Mouse (Mus musculus): ENCODE results near the gene Chaf1a. TPM values are rescaled to one million over a fixed set of nuclear protein-coding genes. Genes with fewer than 3 reads are reported as not detected.

Gene Chaf1a
- polyA plus RNA-seq, 1 experiment from 2014 or later, result 4.5 TPM

DNA sequence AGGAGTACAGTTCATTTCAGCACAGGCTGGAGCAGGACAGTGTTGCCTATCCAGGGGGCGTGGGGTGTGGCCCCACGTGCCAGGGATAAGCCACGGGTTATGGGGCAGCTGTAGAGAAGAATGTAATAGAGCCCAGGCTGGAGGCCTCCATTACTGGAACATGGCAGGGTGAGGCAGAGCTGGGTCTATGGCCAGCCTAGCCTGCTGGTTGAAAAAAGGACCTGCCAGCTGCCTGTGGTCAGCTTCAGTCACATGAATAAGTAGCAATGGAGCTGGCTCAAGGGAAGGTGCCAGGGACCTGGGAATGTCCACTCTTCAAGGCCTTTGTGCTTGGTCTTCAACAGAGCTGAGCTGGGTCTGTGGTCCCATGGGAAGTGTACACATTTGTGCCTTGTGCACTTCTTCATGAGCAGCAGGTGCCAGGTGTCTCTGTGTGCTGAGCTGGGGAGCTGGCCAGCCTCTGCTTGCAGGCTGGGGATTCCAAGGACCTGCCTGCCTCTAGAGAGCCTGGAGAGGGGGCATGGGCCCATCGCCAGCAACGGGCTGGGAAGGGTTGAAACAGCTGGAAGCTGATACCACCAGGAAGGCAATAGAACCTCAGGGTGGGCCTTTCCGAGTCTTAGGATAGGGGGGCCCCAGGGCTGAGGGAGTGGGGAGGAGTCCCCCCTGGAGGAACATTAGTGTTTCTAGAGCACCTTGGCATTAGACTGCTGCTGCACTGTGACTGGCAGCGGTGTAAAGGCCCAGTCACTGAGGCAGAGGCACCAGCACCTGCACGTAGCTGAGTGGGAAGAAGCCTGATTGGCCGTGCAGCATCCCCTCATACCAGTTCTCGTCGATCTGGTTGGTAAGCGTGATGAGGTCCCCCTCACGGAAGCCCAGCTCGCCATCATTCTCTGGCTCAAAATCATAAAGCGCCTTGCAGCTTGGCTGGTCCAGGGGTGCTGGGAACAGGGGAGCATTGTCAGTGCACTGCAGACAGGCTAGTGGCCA is 23.1 kb upstream of the Chaf1a start:
- Histone ChIP-seq H3K27me3 (replicated peaks; ENCODE audit: control insufficient read depth, insufficient read depth, low read length) (no peaks in the 10 kb centered on the region), H3K4me2 (ENCODE audit: low read length) (no peak overlapping the region), H3K4me1 (ENCODE audit: control insufficient read depth, insufficient read depth, low read depth, low read length) (peaks cover 5% of the 10 kb centered on the region; the same call in 1 of the 2 replicates), H3K9ac (ENCODE audit: low read depth, low read length) (no peak overlapping the region), H3K36me3 (ENCODE audit: control insufficient read depth, insufficient read depth, low read length) (peaks cover 64% of the 10 kb centered on the region), H3K9me3 (ENCODE audit: control insufficient read depth, low read length) (no peaks in the 10 kb centered on the region), H3K4me3 (ENCODE audit: low read length) (no peak overlapping the region), H3K27ac (ENCODE audit: low read depth, low read length) (peak overlapping the region; percentile 48)
- ATAC-seq, result no peak
- WGBS, result 84% methylated on average over 15 of the region's 15 CpGs

DNA sequence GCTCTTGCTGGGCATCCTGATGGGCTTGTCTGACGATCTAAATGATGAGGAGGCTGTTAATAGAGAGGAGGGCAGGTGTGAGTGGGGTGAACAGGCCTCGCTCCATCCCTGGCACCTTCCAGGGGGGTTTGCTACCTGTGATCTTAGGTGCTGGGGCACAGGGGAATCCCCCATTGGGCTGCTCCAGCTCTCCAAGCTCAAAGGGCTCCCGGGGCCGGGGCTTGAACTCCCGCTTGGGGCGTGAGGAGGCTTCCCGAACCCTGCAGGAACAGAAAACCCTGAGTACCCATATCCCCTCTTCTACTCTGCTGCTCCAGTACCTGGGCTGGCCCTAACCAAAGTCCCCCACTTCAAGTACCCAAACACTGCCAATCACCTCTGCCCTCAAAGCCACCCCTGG is 22.4 kb upstream of the Chaf1a start:
- Histone ChIP-seq H3K9ac (ENCODE audit: low read depth, low read length) (no peak overlapping the region), H3K36me3 (ENCODE audit: control insufficient read depth, insufficient read depth, low read length) (peaks cover 58% of the 10 kb centered on the region), H3K4me3 (ENCODE audit: low read length) (no peak overlapping the region), H3K27me3 (replicated peaks; ENCODE audit: control insufficient read depth, insufficient read depth, low read length) (no peaks in the 10 kb centered on the region), H3K4me2 (ENCODE audit: low read length) (no peak overlapping the region), H3K9me3 (ENCODE audit: control insufficient read depth, low read length) (no peaks in the 10 kb centered on the region), H3K4me1 (ENCODE audit: control insufficient read depth, insufficient read depth, low read depth, low read length) (peaks cover 5% of the 10 kb centered on the region; the same call in 1 of the 2 replicates), H3K27ac (ENCODE audit: low read depth, low read length) (no peak overlapping the region)
- WGBS, result 86% methylated on average over 7 of the region's 7 CpGs
- no peak for ATAC-seq

DNA sequence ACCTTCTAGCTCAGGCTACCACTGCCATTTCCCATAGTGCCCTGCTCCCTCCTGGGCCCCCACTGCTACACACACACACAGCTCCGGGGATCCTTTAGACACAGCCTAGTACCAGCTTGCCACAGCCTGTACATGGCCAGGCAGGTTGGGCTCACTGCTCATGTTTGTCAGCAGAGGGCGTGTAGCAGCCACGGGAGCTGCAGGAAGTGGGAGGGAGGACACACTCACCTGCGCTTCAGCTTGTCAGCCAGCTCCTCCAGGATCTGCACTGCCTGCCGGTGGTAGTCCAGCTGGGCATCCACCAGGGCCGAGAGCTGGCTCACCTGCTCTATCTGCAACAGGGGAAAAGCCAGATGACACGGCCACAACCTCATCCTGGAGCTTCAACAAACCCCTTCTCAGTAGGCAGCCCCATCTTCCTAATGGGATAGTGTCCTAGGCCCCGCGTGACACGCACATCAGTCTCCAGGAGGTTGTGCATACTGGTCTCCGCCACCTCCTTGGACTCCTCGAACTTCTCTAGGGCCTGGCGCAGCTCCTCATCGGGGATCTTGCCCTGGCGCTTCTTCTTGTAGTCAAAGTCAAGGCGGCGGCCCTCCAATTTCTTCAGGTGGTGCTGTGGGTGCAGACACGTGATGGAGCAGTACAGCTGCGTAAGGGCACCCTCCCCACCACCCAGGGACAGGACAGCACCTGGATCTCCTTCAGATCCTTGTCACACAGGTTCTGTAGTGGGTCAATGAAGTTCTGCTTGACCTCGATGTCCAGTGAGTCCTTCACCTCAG is 21.7 kb upstream of the Chaf1a start:
- peak; percentile 35 for ATAC-seq
- Histone ChIP-seq H3K27me3 (replicated peaks; ENCODE audit: control insufficient read depth, insufficient read depth, low read length) (no peaks in the 10 kb centered on the region), H3K4me3 (ENCODE audit: low read length) (no peak overlapping the region), H3K4me1 (ENCODE audit: control insufficient read depth, insufficient read depth, low read depth, low read length) (peaks cover 5% of the 10 kb centered on the region; the same call in 1 of the 2 replicates), H3K4me2 (ENCODE audit: low read length) (no peak overlapping the region), H3K9me3 (ENCODE audit: control insufficient read depth, low read length) (no peaks in the 10 kb centered on the region), H3K27ac (ENCODE audit: low read depth, low read length) (peak overlapping the region; percentile 54; the same call in 1 of the 2 replicates), H3K36me3 (ENCODE audit: control insufficient read depth, insufficient read depth, low read length) (peaks cover 52% of the 10 kb centered on the region), H3K9ac (ENCODE audit: low read depth, low read length) (no peak overlapping the region)
- 75% methylated on average over 19 of the region's 20 CpGs for WGBS

DNA sequence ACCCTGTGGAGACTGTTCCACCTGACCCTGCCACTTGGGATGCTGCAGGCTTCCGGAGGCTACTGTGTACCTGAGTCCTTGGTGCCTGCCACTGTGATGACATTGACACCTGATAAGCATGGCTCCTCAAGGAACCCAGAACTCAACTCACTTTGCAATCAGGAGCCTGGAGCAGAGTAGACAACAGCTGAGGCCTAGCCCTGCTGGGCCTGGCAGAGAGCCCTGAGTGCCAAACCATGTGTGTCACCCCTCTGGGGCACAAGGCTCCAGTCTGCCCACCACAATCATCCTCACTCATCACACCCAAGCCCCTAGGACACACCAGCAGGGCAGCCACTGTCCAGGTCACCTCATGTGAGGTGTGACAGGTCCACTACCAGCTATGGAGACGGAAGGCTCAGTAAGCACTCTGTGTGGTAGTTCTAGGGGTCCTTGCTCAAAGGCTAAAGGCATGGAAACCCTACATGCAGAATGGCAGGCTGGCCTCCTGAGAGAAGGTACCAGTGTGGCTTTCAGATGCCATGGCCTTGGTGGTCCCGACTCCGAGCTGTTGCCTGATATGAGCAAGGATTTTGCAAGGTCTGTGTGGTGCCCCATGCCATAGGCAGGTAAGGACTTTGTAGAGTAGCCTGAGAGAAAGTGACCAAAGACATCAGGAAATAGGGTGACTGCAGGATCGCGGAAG is 19.7 kb upstream of the Chaf1a start:
- WGBS, result 96% methylated on average over 6 of the region's 6 CpGs
- H3K4me1 ChIP-seq (ENCODE audit: control insufficient read depth, insufficient read depth, low read depth, low read length), result peaks cover 5% of the 10 kb centered on the region; the same call in 1 of the 2 replicates
- H3K9me3 ChIP-seq (ENCODE audit: control insufficient read depth, low read length), result no peaks in the 10 kb centered on the region
- ATAC-seq, result no peak
- H3K27ac ChIP-seq (ENCODE audit: low read depth, low read length), result peak overlapping the region; percentile 63
- no peak overlapping the region for H3K4me2 ChIP-seq (ENCODE audit: low read length)
- peaks cover 42% of the 10 kb centered on the region for H3K36me3 ChIP-seq (ENCODE audit: control insufficient read depth, insufficient read depth, low read length)
- H3K27me3 ChIP-seq (replicated peaks; ENCODE audit: control insufficient read depth, insufficient read depth, low read length), result no peaks in the 10 kb centered on the region
- H3K9ac ChIP-seq (ENCODE audit: low read depth, low read length), result no peak overlapping the region
- H3K4me3 ChIP-seq (ENCODE audit: low read length), result no peak overlapping the region

DNA sequence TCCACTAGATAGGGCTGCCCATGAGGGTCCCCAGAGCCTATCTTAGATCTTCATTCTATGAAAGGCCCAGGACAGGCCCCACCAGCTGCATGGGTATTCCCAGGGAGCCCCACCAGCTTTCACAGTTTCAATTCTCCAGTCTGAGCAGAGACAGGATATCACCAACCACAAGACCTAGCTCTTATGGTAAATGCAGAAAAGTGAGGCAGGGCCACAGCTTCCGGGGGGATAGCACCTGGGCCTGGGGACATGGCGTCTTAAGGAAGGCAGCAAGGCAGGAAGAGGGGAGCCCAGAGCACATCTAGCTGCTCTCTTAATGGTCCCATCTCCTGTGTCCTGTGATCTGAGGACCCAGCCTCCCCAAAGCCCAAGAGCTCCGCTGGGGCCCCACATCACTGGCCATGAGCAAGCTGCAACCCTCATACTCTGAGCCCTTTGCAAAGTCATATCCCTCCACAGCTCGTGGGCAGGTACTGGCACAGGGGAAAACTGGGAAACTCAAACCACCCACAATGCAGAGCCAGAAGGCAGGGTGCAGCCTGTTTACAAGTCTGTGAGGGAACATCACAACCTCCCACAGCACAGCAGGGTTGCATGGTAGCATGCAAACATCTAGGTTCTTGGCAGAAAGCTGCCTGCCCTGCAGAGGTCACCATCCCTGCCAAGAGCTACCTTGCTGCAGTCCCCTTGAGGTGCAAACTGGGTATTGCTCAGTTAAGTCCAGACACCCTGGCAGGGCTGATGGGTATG is 18.9 kb upstream of the Chaf1a start:
- peaks cover 5% of the 10 kb centered on the region; the same call in 1 of the 2 replicates for H3K4me1 ChIP-seq (ENCODE audit: control insufficient read depth, insufficient read depth, low read depth, low read length)
- peak overlapping the region; percentile 27; the same call in 1 of the 2 replicates for H3K9ac ChIP-seq (ENCODE audit: low read depth, low read length)
- H3K27ac ChIP-seq (ENCODE audit: low read depth, low read length), result peak overlapping the region; percentile 63
- peaks cover 34% of the 10 kb centered on the region for H3K36me3 ChIP-seq (ENCODE audit: control insufficient read depth, insufficient read depth, low read length)
- H3K4me3 ChIP-seq (ENCODE audit: low read length), result no peak overlapping the region
- no peak overlapping the region for H3K4me2 ChIP-seq (ENCODE audit: low read length)
- ATAC-seq, result no peak
- H3K27me3 ChIP-seq (replicated peaks; ENCODE audit: control insufficient read depth, insufficient read depth, low read length), result no peaks in the 10 kb centered on the region
- H3K9me3 ChIP-seq (ENCODE audit: control insufficient read depth, low read length), result no peaks in the 10 kb centered on the region
- 82% methylated on average over 4 of the region's 4 CpGs for WGBS

DNA sequence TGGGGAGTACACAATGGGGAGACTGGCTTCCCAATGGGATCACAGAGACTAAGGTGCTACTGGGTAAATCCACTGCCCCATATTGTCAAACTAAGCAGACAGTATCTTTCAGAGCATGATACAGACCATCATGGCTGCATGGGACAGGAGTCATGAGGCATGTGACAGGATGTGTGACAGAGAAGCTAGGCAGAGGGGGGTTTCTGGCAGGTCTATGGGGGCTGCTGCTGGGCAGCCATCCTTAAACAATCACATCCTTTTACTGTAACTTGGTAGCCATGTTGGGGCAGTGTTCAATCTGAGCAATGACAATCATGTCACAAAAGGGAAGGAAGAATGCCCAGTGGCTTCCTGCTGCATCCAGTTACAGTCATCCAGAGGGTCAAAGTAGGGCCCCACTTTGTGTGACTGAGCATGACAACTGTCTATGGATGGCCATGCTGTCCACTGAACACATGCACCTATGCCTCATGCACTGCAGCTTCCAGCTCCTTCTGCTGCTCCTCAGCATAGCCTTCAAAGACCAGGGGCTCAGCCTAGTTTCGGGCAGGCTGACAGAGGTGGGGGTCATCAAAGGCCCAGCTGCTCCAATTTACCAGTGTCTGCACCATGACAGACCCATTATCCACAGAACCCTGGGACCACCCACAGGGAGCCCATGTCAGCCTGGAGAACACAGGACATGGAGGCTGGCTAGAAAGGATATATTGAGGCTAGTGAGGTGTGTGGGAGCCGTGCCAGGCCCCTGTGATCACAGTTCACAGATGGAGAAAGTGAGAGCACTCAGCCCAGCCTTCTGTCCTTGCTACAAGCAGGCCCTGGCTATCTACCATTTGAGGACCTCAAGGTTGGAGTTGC is 17.9 kb upstream of the Chaf1a start:
- no peaks in the 10 kb centered on the region for H3K9me3 ChIP-seq (ENCODE audit: control insufficient read depth, low read length)
- no peaks in the 10 kb centered on the region for H3K27me3 ChIP-seq (replicated peaks; ENCODE audit: control insufficient read depth, insufficient read depth, low read length)
- WGBS, result 68% methylated on average over 2 of the region's 2 CpGs
- no peak overlapping the region for H3K9ac ChIP-seq (ENCODE audit: low read depth, low read length)
- H3K4me2 ChIP-seq (ENCODE audit: low read length), result no peak overlapping the region
- H3K4me1 ChIP-seq (ENCODE audit: control insufficient read depth, insufficient read depth, low read depth, low read length), result peaks cover 5% of the 10 kb centered on the region; the same call in 1 of the 2 replicates
- H3K36me3 ChIP-seq (ENCODE audit: control insufficient read depth, insufficient read depth, low read length), result peaks cover 24% of the 10 kb centered on the region
- ATAC-seq, result no peak
- H3K27ac ChIP-seq (ENCODE audit: low read depth, low read length), result 0 out of 2 replicates have a peak overlapping the region, but pooled peaks have one; percentile 20
- H3K4me3 ChIP-seq (ENCODE audit: low read length), result no peak overlapping the region

DNA sequence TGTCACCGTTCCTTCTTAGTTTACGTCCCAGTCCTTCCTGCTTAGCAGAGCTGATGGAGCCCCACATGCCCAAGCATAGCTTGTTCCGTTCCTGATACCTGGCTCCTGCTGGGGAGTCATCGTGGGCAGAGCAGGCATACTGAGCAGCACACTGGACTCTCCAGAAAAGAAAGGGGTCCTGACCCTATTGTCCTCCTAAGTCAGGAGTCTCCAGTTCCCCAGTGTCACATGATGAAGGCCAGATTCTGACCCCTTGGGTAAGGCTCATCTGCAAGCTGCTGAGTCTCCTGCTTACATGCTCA is 17.3 kb upstream of the Chaf1a start:
- Histone ChIP-seq H3K4me1 (ENCODE audit: control insufficient read depth, insufficient read depth, low read depth, low read length) (peaks cover 5% of the 10 kb centered on the region; the same call in 1 of the 2 replicates), H3K27ac (ENCODE audit: low read depth, low read length) (no peak overlapping the region), H3K9ac (ENCODE audit: low read depth, low read length) (no peak overlapping the region), H3K4me2 (ENCODE audit: low read length) (no peak overlapping the region), H3K9me3 (ENCODE audit: control insufficient read depth, low read length) (no peaks in the 10 kb centered on the region), H3K4me3 (ENCODE audit: low read length) (no peak overlapping the region), H3K27me3 (replicated peaks; ENCODE audit: control insufficient read depth, insufficient read depth, low read length) (no peaks in the 10 kb centered on the region), H3K36me3 (ENCODE audit: control insufficient read depth, insufficient read depth, low read length) (peaks cover 18% of the 10 kb centered on the region)
- no peak for ATAC-seq
- 72% methylated on average over 4 of the region's 4 CpGs for WGBS

DNA sequence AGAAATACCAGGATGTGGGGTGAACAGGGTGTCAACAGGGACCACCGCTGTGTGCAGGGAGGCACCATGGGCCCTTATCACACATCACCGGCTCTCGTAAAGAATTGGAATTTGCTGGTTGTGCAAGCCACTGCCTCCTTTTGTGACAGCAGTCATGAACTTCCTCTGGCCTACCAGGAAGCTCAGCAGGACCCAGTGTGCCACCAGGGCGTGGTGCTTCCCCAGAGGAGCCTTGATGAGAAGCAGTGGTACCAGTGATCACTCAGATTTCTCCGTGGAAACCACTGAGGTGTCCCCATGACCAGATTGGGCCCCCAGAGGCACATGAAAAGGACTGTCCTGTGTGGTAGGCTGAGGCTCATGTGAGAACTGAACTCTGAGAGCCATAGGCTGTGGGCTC is 16.9 kb upstream of the Chaf1a start:
- H3K4me1 ChIP-seq (ENCODE audit: control insufficient read depth, insufficient read depth, low read depth, low read length), result peaks cover 5% of the 10 kb centered on the region; the same call in 1 of the 2 replicates
- ATAC-seq, result no peak
- 78% methylated on average over 5 of the region's 5 CpGs for WGBS
- H3K4me3 ChIP-seq (ENCODE audit: low read length), result no peak overlapping the region
- H3K27me3 ChIP-seq (replicated peaks; ENCODE audit: control insufficient read depth, insufficient read depth, low read length), result no peaks in the 10 kb centered on the region
- peaks cover 14% of the 10 kb centered on the region for H3K36me3 ChIP-seq (ENCODE audit: control insufficient read depth, insufficient read depth, low read length)
- no peak overlapping the region for H3K4me2 ChIP-seq (ENCODE audit: low read length)
- H3K9me3 ChIP-seq (ENCODE audit: control insufficient read depth, low read length), result no peaks in the 10 kb centered on the region
- no peak overlapping the region for H3K9ac ChIP-seq (ENCODE audit: low read depth, low read length)
- H3K27ac ChIP-seq (ENCODE audit: low read depth, low read length), result no peak overlapping the region
